Mouse (Mus musculus) MEL (cell line): ENCODE data around the gene Thrap3. TPM values are rescaled to one million over a fixed set of nuclear protein-coding genes. Genes with fewer than 3 reads are reported as not detected.
A peak's percentile ranks its signal among the peaks of the same experiment; 100 is the strongest.

Experiments used
- DNase-seq: peaks from one replicate; pipeline ENCODE4 v3.0.0; 2011; ENCODE audit warnings: low read depth, low spot score
- H3K27ac ChIP-seq: 2 replicates; pipeline ENCODE4 v1.5.1; 2012; ENCODE audit warnings: low read depth, mild to moderate bottlenecking, control low read depth, low read length, moderate library complexity; ENCODE audit not compliant: control insufficient read depth
- H3K27me3 ChIP-seq, 2 experiments: fragments of 150-350 bp in 1 of 2; sonication (generic) in 1 of 2; 2 replicates each; pipeline ENCODE4 v1.6.1; 2012; ENCODE audit warnings: low read length in 2 of 2, mild to moderate bottlenecking in 2 of 2, improper control_type of control experiment in 1 of 2, moderate library complexity in 1 of 2; ENCODE audit not compliant: insufficient read depth in 2 of 2, control insufficient read depth in 1 of 2
- H3K36me3 ChIP-seq, 2 experiments: 2 replicates each; pipeline ENCODE4 v1.6.1; 2012 to 2014; ENCODE audit warnings: low read length in 2 of 2, improper control_type of control experiment in 1 of 2, inconsistent platforms in 1 of 2, mild to moderate bottlenecking in 1 of 2; ENCODE audit not compliant: insufficient read depth in 2 of 2, control insufficient read depth in 1 of 2
- H3K4me1 ChIP-seq, 2 experiments: fragments of 150-350 bp in 1 of 2; sonication (generic) in 1 of 2; 2 replicates each; pipeline ENCODE4 v1.6.1; 2012; ENCODE audit warnings: low read length in 2 of 2, improper control_type of control experiment in 1 of 2, mild to moderate bottlenecking in 1 of 2; ENCODE audit not compliant: insufficient read depth in 2 of 2, control insufficient read depth in 1 of 2
- H3K4me3 ChIP-seq, 2 experiments: fragments of 150-350 bp in 1 of 2; sonication (generic) in 1 of 2; 2 replicates each; pipeline ENCODE4 v1.5.1; 2012; ENCODE audit warnings: low read depth in 2 of 2, low read length in 2 of 2, mild to moderate bottlenecking in 2 of 2, moderate library complexity in 2 of 2, control low read depth in 1 of 2, improper control_type of control experiment in 1 of 2; ENCODE audit not compliant: control insufficient read depth in 1 of 2, insufficient read depth in 1 of 2
- H3K79me2 ChIP-seq: 2 replicates; pipeline ENCODE4 v1.6.1; 2012; ENCODE audit warnings: mild to moderate bottlenecking, low read length, moderate library complexity; ENCODE audit not compliant: control insufficient read depth, poor library complexity, insufficient read depth
- H3K9ac ChIP-seq: 2 replicates; pipeline ENCODE4 v1.6.1; 2012; ENCODE audit warnings: low read depth, mild to moderate bottlenecking, control low read depth, low read length, moderate library complexity; ENCODE audit not compliant: control insufficient read depth, poor library complexity, severe bottlenecking
- H3K9me3 ChIP-seq: fragments of 150-350 bp; sonication (generic); replicated peaks from 2 replicates; pipeline ENCODE4 v1.6.1; 2012; ENCODE audit warnings: mild to moderate bottlenecking, low read length, improper control_type of control experiment, moderate library complexity; ENCODE audit not compliant: insufficient read depth
- BHLHE40 ChIP-seq: IDR thresholded peaks from 2 replicates; pipeline ENCODE4 v1.6.1; 2012; ENCODE audit warnings: low read depth, mild to moderate bottlenecking, inconsistent platforms, low read length, improper control_type of control experiment, borderline replicate concordance
- CHD1 ChIP-seq: IDR thresholded peaks from 2 replicates; pipeline ENCODE4 v1.6.1; 2012; ENCODE audit warnings: low read depth, mild to moderate bottlenecking, inconsistent platforms, low read length, improper control_type of control experiment
- CHD2 ChIP-seq: IDR thresholded peaks from 2 replicates; pipeline ENCODE4 v1.6.1; 2011; ENCODE audit warnings: low read length, improper control_type of control experiment
- CTCF ChIP-seq, 3 experiments: IDR thresholded peaks in 2 of 3; conservative IDR thresholded peaks in 1 of 3; 2 replicates each; pipeline ENCODE4 v1.5.1; 2011 to 2012; ENCODE audit warnings: low read length in 3 of 3, low read depth in 2 of 3, mild to moderate bottlenecking in 2 of 3, improper control_type of control experiment in 1 of 3, inconsistent platforms in 1 of 3, mixed read lengths in 1 of 3, moderate library complexity in 1 of 3; ENCODE audit not compliant: control insufficient read depth in 1 of 3, insufficient read depth in 1 of 3, poor library complexity in 1 of 3, severe bottlenecking in 1 of 3
- E2F4 ChIP-seq: IDR thresholded peaks from 2 replicates; pipeline ENCODE4 v1.6.1; 2011; ENCODE audit warnings: low read depth, low read length, improper control_type of control experiment, borderline replicate concordance
- ELF1 ChIP-seq: IDR thresholded peaks from 2 replicates; pipeline ENCODE4 v1.6.1; 2014; ENCODE audit warnings: low read depth, mild to moderate bottlenecking, inconsistent platforms, low read length, improper control_type of control experiment, moderate library complexity
- ETS1 ChIP-seq: IDR thresholded peaks from 2 replicates; pipeline ENCODE4 v1.6.1; 2012; ENCODE audit warnings: low read depth, mild to moderate bottlenecking, inconsistent platforms, low read length, improper control_type of control experiment, moderate library complexity
- GABPA ChIP-seq: IDR thresholded peaks from 2 replicates; pipeline ENCODE4 v1.6.1; 2012; ENCODE audit warnings: low read depth, mild to moderate bottlenecking, inconsistent platforms, low read length, improper control_type of control experiment, moderate library complexity
- HCFC1 ChIP-seq: IDR thresholded peaks from 2 replicates; pipeline ENCODE4 v1.6.1; 2012; ENCODE audit warnings: low read depth, mild to moderate bottlenecking, inconsistent platforms, low read length, improper control_type of control experiment, moderate library complexity
- KAT2A ChIP-seq: conservative IDR thresholded peaks from 2 replicates; pipeline ENCODE4 v1.6.1; 2012; ENCODE audit warnings: low read depth, low read length, improper control_type of control experiment, inconsistent platforms
- MAFK ChIP-seq: IDR thresholded peaks from 2 replicates; pipeline ENCODE4 v1.6.1; 2011; ENCODE audit warnings: low read depth, mild to moderate bottlenecking, low read length, improper control_type of control experiment, borderline replicate concordance
- MAX ChIP-seq: IDR thresholded peaks from 2 replicates; pipeline ENCODE4 v1.6.1; 2011; ENCODE audit warnings: low read length, improper control_type of control experiment
- MAZ ChIP-seq: IDR thresholded peaks from 2 replicates; pipeline ENCODE4 v1.6.1; 2012; ENCODE audit warnings: low read depth, mild to moderate bottlenecking, inconsistent platforms, low read length, improper control_type of control experiment
- MEF2A ChIP-seq: IDR thresholded peaks from 2 replicates; pipeline ENCODE4 v1.6.1; 2014; ENCODE audit warnings: low read depth, mild to moderate bottlenecking, inconsistent platforms, low read length, improper control_type of control experiment; ENCODE audit not compliant: poor library complexity, insufficient replicate concordance, severe bottlenecking; ENCODE audit errors: extremely low read depth
- MXI1 ChIP-seq: IDR thresholded peaks from 2 replicates; pipeline ENCODE4 v1.6.1; 2011; ENCODE audit warnings: mild to moderate bottlenecking, low read depth, low read length, improper control_type of control experiment
- MYB ChIP-seq: IDR thresholded peaks from 2 replicates; pipeline ENCODE4 v1.6.1; 2011; ENCODE audit warnings: mild to moderate bottlenecking, low read depth, low read length, improper control_type of control experiment
- NELFE ChIP-seq: IDR thresholded peaks from 2 replicates; pipeline ENCODE4 v1.6.1; 2011; ENCODE audit warnings: low read depth, low read length, improper control_type of control experiment
- NRF1 ChIP-seq: IDR thresholded peaks from 2 replicates; pipeline ENCODE4 v1.6.1; 2014; ENCODE audit warnings: low read depth, mild to moderate bottlenecking, inconsistent platforms, low read length, improper control_type of control experiment, moderate library complexity; ENCODE audit not compliant: poor library complexity, insufficient read depth, severe bottlenecking
- POLR2A ChIP-seq, 2 experiments: IDR thresholded peaks; 2 replicates each; pipeline ENCODE4 v1.6.1; 2011 to 2012; ENCODE audit warnings: low read length in 2 of 2, mild to moderate bottlenecking in 2 of 2, control low read depth in 1 of 2, improper control_type of control experiment in 1 of 2, low read depth in 1 of 2, moderate library complexity in 1 of 2; ENCODE audit not compliant: control insufficient read depth in 1 of 2, insufficient read depth in 1 of 2, poor library complexity in 1 of 2
- POLR2AphosphoS2 ChIP-seq: IDR thresholded peaks from 2 replicates; pipeline ENCODE4 v1.6.1; 2011; ENCODE audit warnings: low read length, improper control_type of control experiment
- POLR2AphosphoS5 ChIP-seq: IDR thresholded peaks from 2 replicates; pipeline ENCODE4 v1.6.1; 2012; ENCODE audit warnings: low read depth, borderline replicate concordance, mild to moderate bottlenecking, inconsistent platforms, low read length, moderate library complexity, mixed read lengths
- SIN3A ChIP-seq: IDR thresholded peaks from 2 replicates; pipeline ENCODE4 v1.6.1; 2012; ENCODE audit warnings: low read length, improper control_type of control experiment, inconsistent platforms
- SMC3 ChIP-seq: IDR thresholded peaks from 2 replicates; pipeline ENCODE4 v1.6.1; 2011; ENCODE audit warnings: low read depth, low read length, improper control_type of control experiment
- TAL1 ChIP-seq: IDR thresholded peaks from 2 replicates; pipeline ENCODE4 v1.6.1; 2012; ENCODE audit warnings: mild to moderate bottlenecking, inconsistent platforms, low read length, moderate library complexity, mixed read lengths
- UBTF ChIP-seq: IDR thresholded peaks from 2 replicates; pipeline ENCODE4 v1.6.1; 2012; ENCODE audit warnings: low read depth, mild to moderate bottlenecking, inconsistent platforms, low read length, improper control_type of control experiment, moderate library complexity, borderline replicate concordance; ENCODE audit not compliant: insufficient read depth
- USF2 ChIP-seq, 2 experiments: IDR thresholded peaks; 2 replicates each; pipeline ENCODE4 v1.6.1; 2011 to 2012; ENCODE audit warnings: improper control_type of control experiment in 2 of 2, low read length in 2 of 2, borderline replicate concordance in 1 of 2, inconsistent platforms in 1 of 2, low read depth in 1 of 2, mild to moderate bottlenecking in 1 of 2; ENCODE audit not compliant: insufficient read depth in 1 of 2
- ZC3H11A ChIP-seq: IDR thresholded peaks from 2 replicates; pipeline ENCODE4 v1.6.1; 2012; ENCODE audit warnings: low read depth, mild to moderate bottlenecking, inconsistent platforms, low read length, improper control_type of control experiment
- ZKSCAN1 ChIP-seq: IDR thresholded peaks from 2 replicates; pipeline ENCODE4 v1.6.1; 2012; ENCODE audit warnings: low read depth, mild to moderate bottlenecking, inconsistent platforms, low read length, improper control_type of control experiment, moderate library complexity
- ZMIZ1 ChIP-seq: IDR thresholded peaks from 2 replicates; pipeline ENCODE4 v1.6.1; 2012; ENCODE audit warnings: low read depth, mild to moderate bottlenecking, inconsistent platforms, low read length, improper control_type of control experiment, moderate library complexity
- ZNF384 ChIP-seq: IDR thresholded peaks from 2 replicates; pipeline ENCODE4 v1.6.1; 2012; ENCODE audit warnings: low read depth, mild to moderate bottlenecking, inconsistent platforms, low read length, improper control_type of control experiment
- polyA plus RNA-seq, 2 experiments: library from polyadenylated mRNA; stranded (reverse) in 1 of 2; unstranded in 1 of 2; fragments of >175 nt in 1 of 2; fragments of >200 nt in 1 of 2; gene quantifications; 2 replicates each; pipeline versions ENCODE4 v1.2.1 to v1.2.4; 2012; ENCODE audit warnings: low replicate concordance in 2 of 2, low read depth in 1 of 2; ENCODE audit not compliant: insufficient read length in 2 of 2, insufficient read depth in 1 of 2, missing spikeins in 1 of 2
- total RNA-seq: library from RNA; depleted of rRNA; stranded (reverse); fragments of 300-350 nt; gene quantifications from 2 replicates; pipeline ENCODE4 v1.2.3, GENCODE M21; 2012

The Thrap3 gene
- total and polyA plus RNA-seq, 3 experiments, result 158 to 471 (median 310) TPM

DNA sequence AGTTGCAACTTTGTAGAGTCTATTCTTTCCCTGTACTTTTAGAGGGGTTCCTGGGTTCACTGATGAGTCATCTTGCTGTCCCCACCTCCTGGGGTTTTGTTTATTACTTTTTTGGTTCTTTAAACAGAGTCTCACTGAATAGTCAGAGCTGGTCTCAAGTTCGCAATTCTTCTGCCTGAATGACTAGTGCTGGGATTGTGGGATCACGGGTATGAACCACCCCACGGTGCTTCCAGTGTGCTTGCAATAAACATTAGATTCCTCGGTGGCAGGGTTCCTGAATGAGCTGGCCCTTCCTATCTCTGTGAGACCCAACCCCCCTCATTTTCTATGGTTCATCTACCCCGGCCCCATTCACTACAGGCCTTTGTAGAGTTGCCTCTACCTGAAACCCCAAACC, 25.6 kb upstream of the Thrap3 start:
- no peaks in the 10 kb centered on the region for H3K9me3 ChIP-seq
- H3K36me3 ChIP-seq, result no peaks in the 10 kb centered on the region
- H3K4me1 ChIP-seq, result peaks cover 0 to 3% of the 10 kb centered on the region in 2 experiments; a peak in 1 of 4 replicates
- no peak overlapping the region for H3K4me3 ChIP-seq
- H3K27ac ChIP-seq, result no peak overlapping the region
- no peak overlapping the region for H3K9ac ChIP-seq
- H3K79me2 ChIP-seq, result no peaks in the 10 kb centered on the region
- no peaks in the 10 kb centered on the region for H3K27me3 ChIP-seq
- no peak for DNase-seq
- TF ChIP-seq UBTF (no peak), MXI1 (no peak)

DNA sequence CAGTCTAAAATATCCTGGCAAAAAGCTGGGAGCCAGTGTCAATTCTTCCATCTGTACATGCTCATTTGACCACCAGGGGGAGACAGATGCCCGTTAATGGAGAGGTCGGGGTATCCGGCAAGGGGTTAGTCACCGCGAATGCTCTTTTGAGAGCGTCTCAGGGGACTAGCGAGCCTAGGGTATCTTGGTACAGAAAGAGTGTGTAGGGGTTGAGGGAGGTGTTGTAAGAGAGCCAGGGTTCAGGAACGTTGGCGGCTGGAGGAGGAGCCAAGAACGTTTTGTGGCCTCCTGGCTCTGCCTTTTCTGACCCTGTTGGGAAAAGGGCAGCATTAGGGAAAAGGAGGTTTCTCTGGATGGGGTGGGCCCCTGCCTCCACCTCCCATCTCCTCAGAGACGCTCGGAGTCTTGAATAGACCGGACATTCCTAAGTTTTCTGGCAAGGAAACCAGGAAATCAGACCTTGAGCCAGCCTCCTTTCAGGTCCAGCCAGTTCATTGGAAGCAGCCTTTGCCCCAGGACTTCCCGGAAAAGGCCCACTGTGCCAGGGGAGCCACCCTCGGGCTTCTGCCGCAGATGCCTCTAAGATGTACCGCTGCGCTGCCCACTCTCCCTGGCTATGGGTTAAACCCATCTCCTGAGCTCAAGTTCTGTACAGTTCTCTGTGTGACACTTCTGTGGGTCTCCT, 24.7 kb upstream of the Thrap3 start:
- peak; percentile 84 for DNase-seq
- H3K36me3 ChIP-seq, result no peaks in the 10 kb centered on the region
- peak overlapping the region; percentile 48 for H3K9ac ChIP-seq
- peak overlapping the region; percentile 40 to 59; a peak in 3 of 4 replicates for H3K4me3 ChIP-seq
- H3K9me3 ChIP-seq, result no peaks in the 10 kb centered on the region
- no peaks in the 10 kb centered on the region for H3K27me3 ChIP-seq
- no peak overlapping the region for H3K27ac ChIP-seq
- H3K4me1 ChIP-seq, result peaks cover 0 to 3% of the 10 kb centered on the region in 2 experiments; a peak in 1 of 4 replicates
- H3K79me2 ChIP-seq, result no peaks in the 10 kb centered on the region
- no peak for TF ChIP-seq CHD2
- no peak for TF ChIP-seq E2F4
- TF ChIP-seq ZC3H11A, result peak; percentile 99
- no peak for TF ChIP-seq ETS1
- no peak for TF ChIP-seq MEF2A
- no peak for TF ChIP-seq MAFK
- no peak for TF ChIP-seq POLR2AphosphoS2
- TF ChIP-seq ZKSCAN1, result no peak
- TF ChIP-seq BHLHE40, result 0 out of 2 replicates have a peak, but pooled peaks have one; percentile 45
- TF ChIP-seq NELFE, result no peak
- no peak for TF ChIP-seq KAT2A
- TF ChIP-seq TAL1, result no peak
- no peak for TF ChIP-seq POLR2A (IDR thresholded peaks at IDR 0.05; ENCODE audit: control insufficient read depth in 1 of 2, insufficient read depth in 1 of 2, low read depth in 1 of 2, low read length in 2 of 2, poor library complexity in 1 of 2)
- peak; percentile 53; the same call in 1 of the 2 replicates for TF ChIP-seq ELF1
- peak; percentile 42; the same call in 1 of the 2 replicates for TF ChIP-seq MXI1
- peak; percentile 84 for TF ChIP-seq SIN3A
- TF ChIP-seq MAX, result 0 out of 2 replicates have a peak, but pooled peaks have one; percentile 46
- peak; percentile 55; the same call in 1 of the 2 replicates for TF ChIP-seq MAZ
- peak; percentile 68 for TF ChIP-seq HCFC1
- TF ChIP-seq SMC3, result peak; percentile 100
- 0 out of 2 replicates have a peak, but pooled peaks have one; percentile 25 for TF ChIP-seq NRF1
- TF ChIP-seq MYB, result no peak
- no peak for TF ChIP-seq POLR2AphosphoS5
- peak in 2 of 3 experiments; percentile 83 to 87 for TF ChIP-seq CTCF (IDR thresholded peaks at IDR 0.05 in 2 of 3, conservative IDR thresholded peaks at IDR 0.05 in 1 of 3; ENCODE audit: control insufficient read depth in 1 of 3, insufficient read depth in 1 of 3, low read depth in 2 of 3, low read length in 3 of 3, poor library complexity in 1 of 3, severe bottlenecking in 1 of 3)
- no peak for TF ChIP-seq USF2 (IDR thresholded peaks at IDR 0.05; ENCODE audit: borderline replicate concordance in 1 of 2, insufficient read depth in 1 of 2, low read depth in 1 of 2, low read length in 2 of 2)
- TF ChIP-seq CHD1, result no peak
- TF ChIP-seq GABPA, result no peak
- TF ChIP-seq ZNF384, result peak; percentile 59; the same call in 1 of the 2 replicates
- TF ChIP-seq ZMIZ1, result 0 out of 2 replicates have a peak, but pooled peaks have one; percentile 39
